Mouse (Mus musculus) embryonic stem cell, embryonic (primary cell): ENCODE results near the gene Trmt1.

Experiments
- CTCF ChIA-PET, 4 experiments: fragments of 300-600 bp in 2 of 4; fragments of 350-600 bp in 2 of 4; sonication (Branson Sonifier 250); formaldehyde crosslinking; loops; one replicate each; lab custom pipeline; 2022; ENCODE audit warnings: inconsistent platforms in 2 of 4; lab: Charles Lee
- POLR2A ChIA-PET, 4 experiments: fragments of 300-600 bp in 2 of 4; fragments of 350-600 bp in 2 of 4; sonication (Branson Sonifier 250); formaldehyde crosslinking; loops; one replicate each; lab custom pipeline; 2022; ENCODE audit warnings: antibody characterized with exemption in 4 of 4, inconsistent platforms in 1 of 4; lab: Charles Lee

The Trmt1 gene

DNA sequence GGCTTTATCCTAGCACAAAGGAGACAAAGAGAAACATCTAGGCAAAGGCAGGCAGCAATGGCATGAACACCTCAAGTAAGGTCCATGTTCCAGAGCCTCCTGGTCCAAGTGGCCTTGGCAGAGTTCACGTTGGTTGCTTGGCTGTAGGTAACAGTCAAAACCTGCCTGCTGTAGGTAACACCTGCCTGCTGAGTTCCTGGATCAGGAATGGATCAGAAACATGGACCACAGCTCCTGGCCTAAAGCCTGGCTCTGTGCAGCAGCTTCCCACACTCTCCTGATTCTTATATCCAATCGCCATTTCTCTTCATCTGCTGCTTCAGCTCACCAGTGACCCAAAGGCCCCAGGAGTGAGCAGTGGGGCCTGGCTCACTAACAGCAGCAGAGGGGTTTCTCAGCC, 48.6 kb downstream of the Trmt1 start:
- POLR2A ChIA-PET = interaction anchor here in 1 of 4 experiments (1.0 to 1.3 kb wide), 2 partner anchors 13 to 16 kb away, joined by 3 read pairs; no protein-coding TSS in a partner anchor
- CTCF ChIA-PET = interaction anchor here in 3 of 4 experiments (0.6 to 4.6 kb wide), 6 partner anchors 8 to 577 kb away, joined by 3 to 62 read pairs (median 4); no protein-coding TSS in a partner anchor

DNA sequence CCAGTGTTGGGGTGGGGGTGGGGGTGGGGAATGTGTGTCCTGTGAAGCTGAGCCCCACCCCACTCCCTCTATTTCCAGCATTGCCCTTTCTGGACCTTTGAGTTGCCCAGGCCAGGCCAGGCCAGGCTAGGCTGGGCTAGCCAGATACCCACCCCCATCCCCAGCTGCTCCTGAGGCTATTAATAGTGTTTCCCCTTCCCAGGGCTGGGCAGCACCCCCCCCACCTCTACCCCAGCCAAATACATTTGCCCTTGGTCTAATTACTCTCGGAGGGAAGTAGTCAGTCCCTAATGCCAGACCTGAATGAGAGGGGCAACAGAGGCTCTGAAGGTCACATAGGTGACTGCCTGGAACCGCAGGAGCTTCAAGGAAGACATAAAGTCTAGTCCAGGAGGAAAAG, 49.5 kb downstream of the Trmt1 start:
- ChIA-PET CTCF (interaction anchor here (0.5 to 4.6 kb wide), 17 partner anchors 9 to 540 kb away, joined by 3 to 101 read pairs (median 6); partner anchors contain the start of gene G430095P16Rik (in 1 of the 4)), POLR2A (interaction anchor here in 2 of 4 experiments (0.6 to 1.6 kb wide), 9 partner anchors 9 to 87 kb away, joined by 3 to 8 read pairs (median 3); partner anchors contain the start of genes Dand5 (in 1 of the 2) and G430095P16Rik (in 1 of the 2))

GRCm38 (mm10) chr8:84736521-84736920, 50.4 kb downstream of the Trmt1 start:
- POLR2A ChIA-PET = interaction anchor here in 3 of 4 experiments (0.6 to 2.0 kb wide), 21 partner anchors 8 to 300 kb away, joined by 3 to 14 read pairs (median 4); partner anchors contain the start of genes Calr (in 1 of the 3), Dand5 (in 1 of the 3), G430095P16Rik (in 1 of the 3) and Gcdh (in 1 of the 3)
- CTCF ChIA-PET = interaction anchor here (0.6 to 5.3 kb wide), 23 partner anchors 9 to 361 kb away, joined by 3 to 101 read pairs (median 11); partner anchors contain the start of genes G430095P16Rik (in 2 of the 4) and Gadd45gip1 (in 1 of the 4)

DNA sequence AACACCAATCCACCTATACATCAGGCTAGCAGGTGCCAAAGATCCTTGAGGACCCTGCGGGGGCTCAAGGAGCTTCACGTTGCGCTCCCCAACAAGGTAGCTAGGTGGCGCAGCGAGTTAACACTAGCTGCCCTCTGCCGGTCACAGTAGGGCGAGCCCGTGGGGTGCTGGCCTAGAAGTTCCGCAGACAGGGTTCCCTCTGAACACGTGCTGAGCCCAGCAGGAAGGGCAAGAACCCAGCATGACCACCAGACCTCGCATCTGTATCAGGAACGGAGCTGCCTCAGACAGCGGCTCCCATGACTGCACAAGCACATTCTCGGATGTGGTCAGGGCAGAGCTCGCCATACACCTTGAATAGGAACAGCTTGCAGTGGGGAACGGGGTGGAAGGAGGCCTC, 51.5 kb downstream of the Trmt1 start:
- POLR2A ChIA-PET = interaction anchor here (0.6 to 2.1 kb wide), 38 partner anchors 8 to 177 kb away, joined by 3 to 19 read pairs (median 4); partner anchors contain the start of genes Calr (in 2 of the 4), Farsa (in 1 of the 4), G430095P16Rik (in 1 of the 4) and Ier2 (in 1 of the 4)

DNA sequence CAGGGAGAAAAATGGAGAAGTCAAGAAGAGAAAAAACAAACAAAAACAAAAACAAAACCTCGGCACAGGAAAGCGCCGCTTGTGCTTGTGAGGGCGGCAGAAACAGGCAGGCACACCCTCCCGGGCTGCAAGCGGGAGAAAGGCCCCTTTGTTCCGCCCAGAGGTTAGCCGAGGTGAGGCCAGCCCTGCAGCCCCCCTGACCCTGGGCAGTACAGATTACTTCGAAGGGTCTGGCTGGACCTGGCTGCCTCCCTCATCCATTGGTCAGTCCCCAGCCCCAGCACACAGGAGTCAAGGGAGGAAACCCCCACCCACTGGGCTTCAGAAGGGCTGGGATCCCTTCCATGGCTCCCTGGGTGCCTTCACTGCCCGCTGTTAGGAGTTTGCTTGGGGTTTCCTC, 52.2 kb downstream of the Trmt1 start:
- ChIA-PET CTCF (interaction anchor here (0.9 to 5.3 kb wide), 60 partner anchors 8 to 699 kb away, joined by 3 to 101 read pairs (median 6); partner anchors contain the start of genes G430095P16Rik (in 2 of the 4), Calr (in 1 of the 4), Dand5 (in 1 of the 4) and Gcdh (in 1 of the 4)), POLR2A (interaction anchor here (0.8 to 2.1 kb wide), 24 partner anchors 8 to 108 kb away, joined by 3 to 19 read pairs (median 4); partner anchors contain the start of genes Calr (in 1 of the 4), G430095P16Rik (in 1 of the 4) and Ier2 (in 1 of the 4))

More for the DNA sequence above, 51.5 kb downstream of the Trmt1 start:
- CTCF ChIA-PET = interaction anchor here (0.6 to 5.3 kb wide), 103 partner anchors 8 to 885 kb away, joined by 3 to 101 read pairs (median 4); partner anchors contain the start of genes Dand5 (in 2 of the 4), G430095P16Rik (in 2 of the 4), Calr (in 1 of the 4) and Gadd45gip1 (in 1 of the 4)

DNA sequence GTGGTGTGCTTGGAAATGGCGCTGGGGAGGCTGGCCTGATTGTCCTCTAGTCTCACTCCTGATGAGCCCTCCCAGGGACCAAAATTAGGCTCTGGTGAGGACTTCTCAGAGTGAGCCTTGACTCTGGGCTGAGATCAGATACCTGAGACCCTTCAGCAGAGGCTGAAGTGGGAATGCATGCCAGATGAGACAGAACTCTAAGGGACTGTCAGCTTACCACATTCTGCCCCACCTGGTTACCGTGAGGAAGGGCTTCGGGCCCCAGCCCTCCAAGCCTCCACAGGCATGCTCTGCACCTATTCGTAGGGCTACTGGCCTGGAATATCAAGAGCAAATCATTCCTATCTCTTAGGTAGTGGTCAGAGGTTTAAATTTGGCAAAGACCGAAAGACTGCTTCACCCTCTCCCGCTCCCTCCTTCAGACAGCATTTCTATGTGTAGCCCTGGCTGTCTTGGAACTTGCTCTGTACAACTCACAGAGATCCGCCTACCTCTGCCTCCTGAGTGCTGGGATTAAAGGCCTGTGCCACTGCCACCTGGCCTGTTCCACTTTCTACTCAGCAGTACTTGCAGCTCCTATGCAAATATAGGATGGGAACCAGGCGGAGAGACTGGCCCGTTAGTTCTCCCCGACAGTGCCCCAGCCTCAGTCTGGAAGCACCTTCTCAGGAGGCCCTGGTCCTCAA, 52.8 kb downstream of the Trmt1 start:
- ChIA-PET CTCF (interaction anchor here in 2 of 4 experiments (1.0 to 5.3 kb wide), 6 partner anchors 10 to 74 kb away, joined by 3 to 101 read pairs (median 36); partner anchors contain the start of gene G430095P16Rik (in 1 of the 2)), POLR2A (interaction anchor here in 2 of 4 experiments (0.7 to 2.1 kb wide), 7 partner anchors 8 to 108 kb away, joined by 3 to 6 read pairs (median 3); partner anchors contain the start of genes Calr (in 1 of the 2), G430095P16Rik (in 1 of the 2) and Nacc1 (in 1 of the 2))

GRCm38 (mm10) chr8:84739401-84739742, 53.3 kb downstream of the Trmt1 start:
- ChIA-PET CTCF (interaction anchor here in 2 of 4 experiments (0.7 to 5.3 kb wide), 5 partner anchors 10 to 760 kb away, joined by 3 to 101 read pairs (median 4); partner anchors contain the start of gene G430095P16Rik (in 1 of the 2)), POLR2A (interaction anchor here in 3 of 4 experiments (0.5 to 1.7 kb wide), 7 partner anchors 9 to 176 kb away, joined by 3 to 6 read pairs (median 3); partner anchors contain the start of genes G430095P16Rik (in 1 of the 3) and Nacc1 (in 1 of the 3))

DNA sequence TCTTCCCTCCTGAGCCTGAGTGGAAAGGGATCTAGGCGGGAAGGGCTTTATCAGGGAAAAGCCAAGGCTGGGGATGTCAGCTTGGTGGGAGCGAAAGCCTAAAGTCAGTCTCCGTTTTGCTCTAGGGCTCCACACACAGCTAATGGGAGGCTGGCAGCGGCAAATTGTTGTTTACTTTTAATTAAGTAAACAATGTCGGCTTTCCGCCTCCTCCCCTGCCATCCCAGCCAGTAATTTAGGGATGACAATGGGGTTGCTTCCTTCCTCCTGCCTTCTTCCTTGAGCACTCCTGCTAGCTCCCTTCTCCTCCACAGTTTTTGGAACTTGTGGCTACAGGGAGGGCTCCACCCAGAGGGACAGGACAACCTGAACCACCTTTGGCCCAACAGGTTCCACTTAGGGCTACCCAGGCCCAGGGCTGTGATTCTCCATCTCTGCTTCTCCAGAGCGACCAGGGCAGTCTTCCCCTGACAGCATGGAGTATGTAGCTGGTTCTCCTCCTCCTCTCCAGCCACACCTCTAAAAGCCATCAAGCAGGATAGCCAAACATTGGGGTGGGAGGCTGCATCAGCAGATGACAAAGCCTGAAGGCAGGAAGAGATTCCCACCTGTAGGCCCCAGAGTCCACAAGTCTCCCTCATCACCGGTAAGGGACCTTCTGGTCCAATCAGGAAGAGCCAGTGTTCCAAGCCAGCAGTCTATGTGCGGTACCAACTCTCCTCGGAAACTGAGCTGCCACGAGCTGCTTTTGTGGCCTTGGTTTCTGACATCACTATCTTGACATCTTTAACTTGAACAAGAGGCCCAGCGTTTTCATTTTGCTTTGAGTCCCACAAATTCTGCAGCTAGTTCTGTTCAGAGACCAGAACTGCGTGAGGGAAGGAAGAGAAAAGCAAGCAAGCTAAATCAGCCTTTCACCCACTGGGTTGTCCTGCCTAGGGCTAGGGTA, 55.1 kb downstream of the Trmt1 start:
- ChIA-PET POLR2A (interaction anchor here in 3 of 4 experiments (0.5 to 3.5 kb wide), 39 partner anchors 8 to 331 kb away, joined by 3 to 31 read pairs (median 5); partner anchors contain the start of genes Calr (in 2 of the 3), G430095P16Rik (in 2 of the 3), Trmt1 (in 2 of the 3) and Dand5 (in 1 of the 3)), CTCF (interaction anchor here (0.5 to 5.3 kb wide), 23 partner anchors 8 to 666 kb away, joined by 3 to 62 read pairs (median 4); partner anchors contain the start of gene G430095P16Rik (in 2 of the 4))

GRCm38 (mm10) chr8:84742171-84743053, 56.3 kb downstream of the Trmt1 start:
- ChIA-PET CTCF (interaction anchor here (0.5 to 4.0 kb wide), 27 partner anchors 10 to 758 kb away, joined by 3 to 22 read pairs (median 4); partner anchors contain the start of gene G430095P16Rik (in 1 of the 4)), POLR2A (interaction anchor here (0.5 to 3.5 kb wide), 63 partner anchors 7 to 329 kb away, joined by 3 to 31 read pairs (median 4); partner anchors contain the start of genes G430095P16Rik (in 2 of the 4), Trmt1 (in 2 of the 4), Calr (in 1 of the 4) and Dand5 (in 1 of the 4))

- ChIA-PET POLR2A (interaction anchor here (0.7 to 3.5 kb wide), 45 partner anchors 8 to 223 kb away, joined by 3 to 31 read pairs (median 5); partner anchors contain the start of genes G430095P16Rik (in 2 of the 4), Trmt1 (in 2 of the 4), Calr (in 1 of the 4) and Dnase2a (in 1 of the 4)), CTCF (interaction anchor here in 3 of 4 experiments (0.6 to 4.0 kb wide), 13 partner anchors 12 to 160 kb away, joined by 3 to 22 read pairs (median 4); no protein-coding TSS in a partner anchor)
These were observed 56.9 kb downstream of the Trmt1 start for GRCm38 (mm10) chr8:84743054-84743415.

DNA sequence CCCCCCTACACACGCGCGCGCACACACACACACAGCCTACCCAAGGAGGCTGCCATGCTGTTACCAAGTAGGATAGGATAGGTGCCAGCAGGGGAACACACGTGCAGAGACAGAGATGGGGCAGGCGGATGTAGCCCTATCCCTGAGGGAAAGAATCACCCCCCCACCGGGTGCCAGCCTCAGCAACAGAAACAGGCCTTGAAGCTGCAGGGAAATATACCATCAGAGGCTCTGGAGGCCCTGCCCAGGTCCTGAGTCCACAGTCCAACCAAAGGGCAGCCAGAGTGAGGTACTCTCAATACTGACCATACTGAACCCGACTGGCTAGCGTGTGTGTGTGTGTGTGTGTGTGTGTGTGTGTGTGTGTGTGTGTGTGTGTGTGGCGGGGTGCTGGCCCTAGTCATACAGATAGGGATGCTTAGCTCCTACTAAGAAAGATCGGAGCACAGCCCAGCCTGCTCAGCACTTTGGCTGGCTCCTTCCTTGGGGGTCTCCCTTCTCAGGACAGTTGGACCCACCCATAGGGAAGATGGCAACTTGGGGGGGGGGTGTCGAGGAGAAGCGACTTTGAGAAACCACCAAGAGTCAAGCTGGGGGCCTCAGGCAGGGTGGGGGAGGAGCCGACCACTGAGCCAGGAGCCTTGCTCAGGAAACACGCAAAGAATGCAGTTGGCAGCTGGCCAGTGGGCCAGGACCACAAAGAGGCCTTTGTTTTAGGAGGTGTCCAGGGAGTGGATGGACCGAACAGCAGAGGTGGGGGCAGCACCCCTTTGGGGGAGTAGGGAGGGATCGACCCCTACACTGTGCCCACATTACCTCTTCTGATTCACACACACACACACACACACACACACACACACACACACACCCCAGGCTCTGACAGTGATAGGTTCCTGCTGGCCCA, 57.7 kb downstream of the Trmt1 start:
- CTCF ChIA-PET = interaction anchor here in 3 of 4 experiments (0.6 to 4.0 kb wide), 9 partner anchors 30 to 846 kb away, joined by 3 to 22 read pairs (median 6); partner anchors contain the start of gene Dand5 (in 1 of the 3)
- POLR2A ChIA-PET = interaction anchor here in 3 of 4 experiments (0.6 to 3.5 kb wide), 30 partner anchors 12 to 293 kb away, joined by 3 to 31 read pairs (median 5); partner anchors contain the start of genes Calr (in 1 of the 3), Dnase2a (in 1 of the 3), G430095P16Rik (in 1 of the 3) and Gcdh (in 1 of the 3)

DNA sequence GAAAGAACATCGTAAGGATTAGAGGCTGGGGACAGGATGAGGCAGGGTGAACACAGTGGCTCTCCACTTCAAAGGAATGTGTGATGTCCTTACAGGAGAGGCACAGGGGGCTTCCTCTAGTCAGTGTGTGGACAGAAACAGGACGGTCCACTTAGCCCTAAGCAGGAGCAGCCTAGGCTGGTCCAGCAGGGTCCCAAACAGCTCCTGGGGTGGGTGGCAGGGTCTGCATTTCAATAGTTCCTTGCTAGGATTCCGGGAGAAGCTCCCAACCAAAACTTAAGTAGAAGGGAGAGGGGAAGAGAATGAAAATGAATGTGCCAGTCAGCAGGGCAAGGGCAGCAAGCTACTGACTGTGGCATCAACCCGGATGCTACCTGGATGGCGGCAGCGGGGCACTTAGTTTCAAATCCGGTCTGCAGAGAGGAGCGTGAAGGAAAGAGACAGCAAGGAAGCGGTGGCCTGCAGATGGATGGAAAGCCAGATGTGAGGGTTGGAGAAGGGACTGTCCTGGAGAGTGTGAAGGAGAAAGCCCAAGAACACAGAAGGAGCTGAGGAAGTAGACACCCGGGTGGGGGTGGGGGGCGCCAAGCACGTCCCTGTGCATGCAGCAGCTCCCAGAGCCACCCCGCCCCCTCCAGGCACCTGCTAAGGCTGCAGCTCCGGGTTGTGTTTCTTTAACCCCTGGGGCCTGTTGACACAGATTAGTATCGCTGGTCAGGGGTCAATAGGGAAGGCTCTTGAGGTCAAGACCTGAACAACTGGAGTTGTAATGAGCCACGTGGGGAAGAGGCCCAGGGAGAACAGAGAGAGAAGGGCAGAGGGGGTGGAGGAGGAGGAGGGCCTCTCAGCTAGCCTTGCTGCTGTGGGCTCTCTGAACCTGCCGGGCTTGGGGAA, 59.2 kb downstream of the Trmt1 start:
- POLR2A ChIA-PET = interaction anchor here (0.6 to 2.0 kb wide), 24 partner anchors 8 to 102 kb away, joined by 3 to 8 read pairs (median 3); partner anchors contain the start of genes Calr (in 1 of the 4), Ier2 (in 1 of the 4) and Trmt1 (in 1 of the 4)
- CTCF ChIA-PET = interaction anchor here (0.6 to 7.8 kb wide), 20 partner anchors 8 to 236 kb away, joined by 3 to 62 read pairs (median 5); partner anchors contain the start of gene Dand5 (in 1 of the 4)
